ENCODE assay signal across 8 mouse cellular contexts in genomic region chr9:109098969-109099368, GRCm38 (mm10). TPM values are rescaled to one million over a fixed set of nuclear protein-coding genes. Genes with fewer than 3 reads are reported as not detected.
DNase-seq lines count a peak whose midpoint lies in the region; ATAC-seq and TF ChIP-seq lines count a peak whose summit lies in the region.

No protein-coding gene starts in this region.

- 25% methylated on average over 5 of the region's 6 CpGs for WGBS in heart, adult 2 months
- 26% methylated on average over 6 of the region's 6 CpGs for WGBS in kidney, adult 2 months
- WGBS in liver, embryonic 12.5 days (ENCODE audit: insufficient replicate concordance), result 65% methylated on average over 6 of the region's 6 CpGs
- whole genome bisulfite sequencing in neural tube, embryonic 13.5 days, result 44% methylated on average over 5 of the region's 6 CpGs

- no peaks in the 10 kb centered on the region for H3K36me3 ChIP-seq in heart, adult 2 months (ENCODE audit: control insufficient read depth, insufficient read depth, low read length)
- H3K36me3 ChIP-seq in kidney, adult 2 months (ENCODE audit: control insufficient read depth, insufficient read depth, low read length), result no peaks in the 10 kb centered on the region
- peaks cover 28% of the 10 kb centered on the region for H3K36me3 ChIP-seq in liver, embryonic 12.5 days
- H3K36me3 ChIP-seq in neural tube, embryonic 13.5 days, result peaks cover 45% of the 10 kb centered on the region

- H3K79me2 ChIP-seq in heart, adult 2 months (replicated peaks; ENCODE audit: control insufficient read depth, insufficient read depth, low read length), result no peaks in the 10 kb centered on the region

- no peaks in the 10 kb centered on the region for H3K9me3 ChIP-seq in liver, embryonic 12.5 days (replicated peaks)
- H3K9me3 ChIP-seq in neural tube, embryonic 13.5 days, result no peaks in the 10 kb centered on the region

- peak; percentile 51 for DNase-seq in layer of hippocampus, adult 11-12 months (ENCODE audit: low spot score)
- no peak for DNase-seq in layer of hippocampus, adult 9-10 months (ENCODE audit: low spot score)
- peak; percentile 63 to 78 for DNase-seq in heart, adult 2 months
- DNase-seq in kidney, adult 2 months, result peak; percentile 86
- DNase-seq in gastrocnemius, postnatal 10 days, result no peak

- peaks cover 7% of the 10 kb centered on the region for H3K4me1 ChIP-seq in heart, adult 2 months (ENCODE audit: control insufficient read depth, insufficient read depth, low read length)
- peaks cover 14% of the 10 kb centered on the region; the same call in 1 of the 2 replicates for H3K4me1 ChIP-seq in kidney, adult 2 months (ENCODE audit: control insufficient read depth, insufficient read depth, low read length)
- H3K4me1 ChIP-seq in liver, embryonic 12.5 days, result peaks cover 39% of the 10 kb centered on the region
- peaks cover 73% of the 10 kb centered on the region for H3K4me1 ChIP-seq in neural tube, embryonic 13.5 days (replicated peaks)

- no peaks in the 10 kb centered on the region for H3K27me3 ChIP-seq in heart, adult 2 months (ENCODE audit: control insufficient read depth, insufficient read depth, low read length)
- no peaks in the 10 kb centered on the region for H3K27me3 ChIP-seq in kidney, adult 2 months (replicated peaks; ENCODE audit: control insufficient read depth, insufficient read depth, low read length)
- peaks cover 51% of the 10 kb centered on the region for H3K27me3 ChIP-seq in liver, embryonic 12.5 days (replicated peaks)
- no peaks in the 10 kb centered on the region for H3K27me3 ChIP-seq in neural tube, embryonic 13.5 days

- TF ChIP-seq CTCF in heart, adult 2 months (IDR thresholded peaks at IDR 0.05), result no peak
- no peak for TF ChIP-seq CTCF in kidney, adult 2 months (conservative IDR thresholded peaks at IDR 0.05; ENCODE audit: insufficient read depth, insufficient read length, low read depth, low read length)

- ATAC-seq in liver, embryonic 12.5 days, result no peak
- no peak for ATAC-seq in neural tube, embryonic 13.5 days (ENCODE audit: low read depth)
- ATAC-seq in cerebellum, adult (ENCODE audit: insufficient number of reproducible peaks, low FRiP score, low TSS enrichment), result no peak

- peak overlapping the region; percentile 29 for H3K9ac ChIP-seq in heart, adult 2 months (ENCODE audit: low read depth, low read length)
- no peak overlapping the region for H3K9ac ChIP-seq in liver, embryonic 12.5 days
- peak overlapping the region; percentile 95 for H3K9ac ChIP-seq in neural tube, embryonic 13.5 days

- intact Hi-C loops in heart, adult 2 months (cut with DNase I), result no loop called here

- peak overlapping the region; percentile 72 for H3K27ac ChIP-seq in heart, adult 2 months
- peak overlapping the region; percentile 90 for H3K27ac ChIP-seq in kidney, adult 2 months (ENCODE audit: insufficient read depth, low read depth, low read length)
- H3K27ac ChIP-seq in liver, embryonic 12.5 days, result no peak overlapping the region
- H3K27ac ChIP-seq in neural tube, embryonic 13.5 days (replicated peaks), result peak overlapping the region; percentile 100

- TF ChIP-seq EP300 in heart, adult 2 months (IDR thresholded peaks at IDR 0.05; ENCODE audit: insufficient read depth, low read depth, low read length), result 0 out of 2 replicates have a peak, but pooled peaks have one; percentile 34

- H3K4me3 ChIP-seq in heart, adult 2 months, result no peak overlapping the region
- H3K4me3 ChIP-seq in kidney, adult 2 months (ENCODE audit: insufficient read depth, low read depth, low read length), result no peak overlapping the region
- no peak overlapping the region for H3K4me3 ChIP-seq in liver, embryonic 12.5 days
- H3K4me3 ChIP-seq in neural tube, embryonic 13.5 days, result peak overlapping the region; percentile 63

- H3K4me2 ChIP-seq in liver, embryonic 12.5 days, result 0 out of 2 replicates have a peak overlapping the region, but pooled peaks have one; percentile 9
- H3K4me2 ChIP-seq in neural tube, embryonic 13.5 days, result peak overlapping the region; percentile 97

- TF ChIP-seq POLR2A in heart, adult 2 months (IDR thresholded peaks at IDR 0.05; ENCODE audit: insufficient read depth, low read depth, low read length), result no peak
- no peak for TF ChIP-seq POLR2A in kidney, adult 2 months (IDR thresholded peaks at IDR 0.05; ENCODE audit: low read depth, low read length)

RNA-seq across cellular contexts. Expression of gene Plxnb1, which starts 3.8 kb away (rescaled TPM):
- 10 to 100 TPM; 15.7 to 21.1 TPM for total RNA-seq in heart, adult 2 months (2021)
- polyA plus RNA-seq in heart, adult 2 months (2012; rRNA removed), result 25.0 and 31.9 TPM in 2 replicates
- polyA plus RNA-seq in kidney, adult 2 months (2012; rRNA removed), result 16.7 and 21.7 TPM in 2 replicates
- polyA plus RNA-seq in liver, embryonic 12.5 days (2016; fragmentation: Nextera tagmentation; extraction: Ambion mirVana), result 4.9 TPM in 2 replicates
- 19.9 and 22.2 TPM in 2 replicates for polyA plus RNA-seq in neural tube, embryonic 13.5 days (2015; fragmentation: Nextera tagmentation; extraction: Ambion mirVana)
- total RNA-seq in gastrocnemius, postnatal 10 days (2021), result 1 to 10 TPM; 3.5 to 6.2 TPM

RNA-seq across cellular contexts. Expression of gene Tma7, which starts 16.6 kb away (rescaled TPM):
- 100 to 1,000 TPM; 218 to 235 TPM for total RNA-seq in heart, adult 2 months (2021)
- 41.4 and 59.3 TPM in 2 replicates for polyA plus RNA-seq in heart, adult 2 months (2012; rRNA removed)
- 42.4 and 80.7 TPM in 2 replicates for polyA plus RNA-seq in kidney, adult 2 months (2012; rRNA removed)
- 522 and 538 TPM in 2 replicates for polyA plus RNA-seq in liver, embryonic 12.5 days (2016; fragmentation: Nextera tagmentation; extraction: Ambion mirVana)
- polyA plus RNA-seq in neural tube, embryonic 13.5 days (2015; fragmentation: Nextera tagmentation; extraction: Ambion mirVana), result 726 and 792 TPM in 2 replicates
- 100 to 1,000 TPM; 213 to 219 TPM for total RNA-seq in gastrocnemius, postnatal 10 days (2021)

RNA-seq across cellular contexts. Expression of gene Ccdc51, which starts 16.7 kb away (rescaled TPM):
- total RNA-seq in heart, adult 2 months (2021), result 10 to 100 TPM; 11.1 to 11.8 TPM
- polyA plus RNA-seq in heart, adult 2 months (2012; rRNA removed), result 7.0 and 9.2 TPM in 2 replicates
- polyA plus RNA-seq in kidney, adult 2 months (2012; rRNA removed), result 11.4 and 11.7 TPM in 2 replicates
- 14.5 and 15.3 TPM in 2 replicates for polyA plus RNA-seq in liver, embryonic 12.5 days (2016; fragmentation: Nextera tagmentation; extraction: Ambion mirVana)
- polyA plus RNA-seq in neural tube, embryonic 13.5 days (2015; fragmentation: Nextera tagmentation; extraction: Ambion mirVana), result 14.2 and 15.5 TPM in 2 replicates
- total RNA-seq in gastrocnemius, postnatal 10 days (2021), result 1 to 10 TPM; 7.1 to 7.6 TPM

RNA-seq across cellular contexts. Expression of gene Atrip, which starts 25.0 kb away (rescaled TPM):
- total RNA-seq in heart, adult 2 months (2021), result 1 to 10 TPM; 8.0 to 9.0 TPM
- 10.0 and 13.9 TPM in 2 replicates for polyA plus RNA-seq in heart, adult 2 months (2012; rRNA removed)
- polyA plus RNA-seq in kidney, adult 2 months (2012; rRNA removed), result 20.2 and 20.9 TPM in 2 replicates
- 18.6 and 19.4 TPM in 2 replicates for polyA plus RNA-seq in liver, embryonic 12.5 days (2016; fragmentation: Nextera tagmentation; extraction: Ambion mirVana)
- polyA plus RNA-seq in neural tube, embryonic 13.5 days (2015; fragmentation: Nextera tagmentation; extraction: Ambion mirVana), result 26.3 and 29.5 TPM in 2 replicates
- 10 to 100 TPM in 1 of 2 experiments, 1 to 10 TPM in 1; 7.6 to 11.6 TPM for total RNA-seq in gastrocnemius, postnatal 10 days (2021)

RNA-seq across cellular contexts. Expression of gene Trex1, which starts 39.4 kb away (rescaled TPM):
- 10 to 100 TPM; 12.6 to 13.3 TPM for total RNA-seq in heart, adult 2 months (2021)
- polyA plus RNA-seq in heart, adult 2 months (2012; rRNA removed), result 45.8 and 55.2 TPM in 2 replicates
- 45.2 and 46.7 TPM in 2 replicates for polyA plus RNA-seq in kidney, adult 2 months (2012; rRNA removed)
- 8.8 and 9.1 TPM in 2 replicates for polyA plus RNA-seq in liver, embryonic 12.5 days (2016; fragmentation: Nextera tagmentation; extraction: Ambion mirVana)
- 12.4 and 15.0 TPM in 2 replicates for polyA plus RNA-seq in neural tube, embryonic 13.5 days (2015; fragmentation: Nextera tagmentation; extraction: Ambion mirVana)
- 10 to 100 TPM; 10.8 to 11.4 TPM for total RNA-seq in gastrocnemius, postnatal 10 days (2021)

Comparison
In these comparisons a context has a peak if more than half of its experiments do, and no peak if none do; other contexts are left out.
1. DNase-seq: peak in layer of hippocampus, adult 11-12 months (single experiment), heart, adult 2 months (2 of 2) and kidney, adult 2 months (single experiment); none in layer of hippocampus, adult 9-10 months (single experiment) and gastrocnemius, postnatal 10 days (single experiment).